Mouse (Mus musculus): ENCODE measurements around the gene Ptpa. TPM values are rescaled to one million over a fixed set of nuclear protein-coding genes. Genes with fewer than 3 reads are reported as not detected.

Gene Ptpa
- polyA plus RNA-seq, 1 experiment from 2014 or later: 129 TPM

DNA sequence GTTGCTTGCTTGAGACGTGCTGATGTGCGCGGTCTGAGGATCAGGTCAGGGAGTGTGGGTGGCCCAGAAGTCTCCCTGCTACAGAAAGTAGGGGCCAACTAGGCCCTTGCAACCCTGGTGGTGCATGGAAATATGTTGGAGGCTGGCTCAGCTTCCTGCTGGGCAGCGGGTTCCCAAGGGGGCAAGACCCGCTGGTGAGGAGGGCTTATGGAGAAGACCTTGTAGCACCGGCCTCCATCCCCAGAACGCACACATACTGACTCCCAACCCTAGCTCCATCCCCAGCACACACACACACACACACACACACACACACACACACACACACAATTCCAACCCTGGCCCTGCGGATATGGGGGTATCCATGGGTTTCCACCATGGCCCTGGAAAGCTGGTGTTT is 55.2 kb downstream of the Ptpa start:
- 17% methylated on average over 8 of the region's 8 CpGs for WGBS
- peak overlapping the region; percentile 89; the same call in 1 of the 2 replicates for H3K4me3 ChIP-seq

GRCm38 (mm10) chr2:30471795-30472720 is 56.2 kb downstream of the Ptpa start:
- under 1% methylated on average over 46 of the region's 51 CpGs for WGBS
- no peaks in the 10 kb centered on the region for H3K36me3 ChIP-seq

More for the DNA sequence above, 55.2 kb downstream of the Ptpa start:
- H3K4me1 ChIP-seq: peaks cover 36% of the 10 kb centered on the region
- no peaks in the 10 kb centered on the region for H3K9me3 ChIP-seq
- 0 out of 2 replicates have a peak, but pooled peaks cover 13% of the 10 kb centered on the region for H3K27me3 ChIP-seq (replicated peaks)
- H3K27ac ChIP-seq: no peak overlapping the region
- H3K9ac ChIP-seq: peak overlapping the region; percentile 97
- peak overlapping the region; percentile 94 for H3K4me2 ChIP-seq (replicated peaks)
- H3K36me3 ChIP-seq: no peaks in the 10 kb centered on the region
- ATAC-seq (ENCODE audit: low FRiP score, low read depth): no peak

GRCm38 (mm10) chr2:30472731-30473351 is 57.0 kb downstream of the Ptpa start:
- WGBS: under 1% methylated on average over 60 of the region's 60 CpGs
- Histone ChIP-seq H3K27ac (peak overlapping the region; percentile 84), H3K4me3 (peak overlapping the region; percentile 89), H3K36me3 (no peaks in the 10 kb centered on the region), H3K9me3 (no peaks in the 10 kb centered on the region), H3K27me3 (replicated peaks) (0 out of 2 replicates have a peak, but pooled peaks cover 13% of the 10 kb centered on the region), H3K4me2 (replicated peaks) (peak overlapping the region; percentile 94), H3K9ac (peak overlapping the region; percentile 97), H3K4me1 (peaks cover 32% of the 10 kb centered on the region)
- no peak for ATAC-seq (ENCODE audit: low FRiP score, low read depth)

More at GRCm38 (mm10) chr2:30471795-30472720, 56.2 kb downstream of the Ptpa start:
- Histone ChIP-seq H3K4me3 (peak overlapping the region; percentile 89), H3K27ac (peak overlapping the region; percentile 84), H3K4me2 (replicated peaks) (peak overlapping the region; percentile 94), H3K4me1 (peaks cover 36% of the 10 kb centered on the region), H3K9me3 (no peaks in the 10 kb centered on the region), H3K9ac (peak overlapping the region; percentile 97), H3K27me3 (replicated peaks) (0 out of 2 replicates have a peak, but pooled peaks cover 13% of the 10 kb centered on the region)
- no peak for ATAC-seq (ENCODE audit: low FRiP score, low read depth)

- peaks cover 32% of the 10 kb centered on the region for H3K4me1 ChIP-seq
- peak overlapping the region; percentile 97 for H3K9ac ChIP-seq
- peak overlapping the region; percentile 84 for H3K27ac ChIP-seq
- H3K4me3 ChIP-seq: peak overlapping the region; percentile 89
- H3K36me3 ChIP-seq: no peaks in the 10 kb centered on the region
- 0 out of 2 replicates have a peak, but pooled peaks cover 13% of the 10 kb centered on the region for H3K27me3 ChIP-seq (replicated peaks)
- peak; percentile 21 for ATAC-seq (ENCODE audit: low FRiP score, low read depth)
- no peaks in the 10 kb centered on the region for H3K9me3 ChIP-seq
- WGBS: under 1% methylated on average over 73 of the region's 80 CpGs
- peak overlapping the region; percentile 94 for H3K4me2 ChIP-seq (replicated peaks)
Observed at GRCm38 (mm10) chr2:30473431-30474031, 57.7 kb downstream of the Ptpa start.

GRCm38 (mm10) chr2:30474039-30474438 is 58.2 kb downstream of the Ptpa start, which contains the start of gene Ier5l:
Gene Ier5l, minus strand, starts transcription at chr2:30474219.
- under 1% methylated on average over 37 of the region's 37 CpGs for WGBS
- peak; percentile 92 for ATAC-seq (ENCODE audit: low FRiP score, low read depth)
- no peaks in the 10 kb centered on the region for H3K9me3 ChIP-seq
- no peaks in the 10 kb centered on the region for H3K36me3 ChIP-seq
- peak within 1 kb of the TSS; percentile 94 for H3K4me2 ChIP-seq (replicated peaks)
- peak within 1 kb of the TSS; percentile 89 for H3K4me3 ChIP-seq
- 0 out of 2 replicates have a peak, but pooled peaks cover 7% of the 10 kb centered on the region for H3K27me3 ChIP-seq (replicated peaks)
- peak within 1 kb of the TSS; percentile 84 for H3K27ac ChIP-seq
- H3K9ac ChIP-seq: peak within 1 kb of the TSS; percentile 97
- peaks cover 29% of the 10 kb centered on the region for H3K4me1 ChIP-seq

GRCm38 (mm10) chr2:30474776-30475175 is 58.9 kb downstream of the Ptpa start:
- H3K9me3 ChIP-seq: no peaks in the 10 kb centered on the region
- peak overlapping the region; percentile 89 for H3K4me3 ChIP-seq
- H3K4me1 ChIP-seq: peaks cover 22% of the 10 kb centered on the region
- peak overlapping the region; percentile 94 for H3K4me2 ChIP-seq (replicated peaks)
- WGBS: 23% methylated on average over 4 of the region's 4 CpGs
- H3K9ac ChIP-seq: no peak overlapping the region
- no peak for ATAC-seq (ENCODE audit: low FRiP score, low read depth)
- H3K27ac ChIP-seq: no peak overlapping the region
- no peaks in the 10 kb centered on the region for H3K36me3 ChIP-seq
- 0 out of 2 replicates have a peak, but pooled peaks cover 5% of the 10 kb centered on the region for H3K27me3 ChIP-seq (replicated peaks)

- H3K27ac ChIP-seq: no peak overlapping the region
- H3K27me3 ChIP-seq (replicated peaks): 0 out of 2 replicates have a peak, but pooled peaks cover 5% of the 10 kb centered on the region
- peaks cover 15% of the 10 kb centered on the region for H3K4me1 ChIP-seq
- H3K36me3 ChIP-seq: no peaks in the 10 kb centered on the region
- H3K9ac ChIP-seq: no peak overlapping the region
- 85% methylated on average over 7 of the region's 7 CpGs for WGBS
- no peaks in the 10 kb centered on the region for H3K9me3 ChIP-seq
- H3K4me2 ChIP-seq (replicated peaks): no peak overlapping the region
- no peak overlapping the region for H3K4me3 ChIP-seq
- ATAC-seq (ENCODE audit: low FRiP score, low read depth): no peak
Observed at GRCm38 (mm10) chr2:30475457-30475856, 59.6 kb downstream of the Ptpa start.

DNA sequence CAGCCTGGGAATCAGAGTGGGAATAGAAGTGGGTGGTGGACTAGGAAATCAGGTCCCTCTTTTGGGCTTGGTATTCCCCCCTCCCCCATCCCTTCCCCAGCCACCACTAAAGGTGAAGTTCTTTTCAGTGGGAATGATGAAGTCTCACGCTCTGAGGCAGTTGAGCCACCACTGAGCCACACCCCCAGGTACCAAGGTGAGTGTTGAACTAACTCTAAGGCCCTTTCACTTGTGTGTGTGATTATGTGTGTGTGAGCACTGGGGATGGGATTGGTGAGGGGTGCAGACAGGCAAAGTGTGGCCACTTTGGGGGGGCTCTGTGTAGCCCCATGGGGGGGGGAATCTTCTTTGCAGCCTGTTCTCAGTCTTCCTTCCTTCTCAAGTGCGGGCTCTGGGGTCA is 60.4 kb downstream of the Ptpa start:
- WGBS: 69% methylated on average over 2 of the region's 2 CpGs
- H3K9me3 ChIP-seq: no peaks in the 10 kb centered on the region
- H3K4me2 ChIP-seq (replicated peaks): no peak overlapping the region
- no peaks in the 10 kb centered on the region for H3K36me3 ChIP-seq
- H3K9ac ChIP-seq: no peak overlapping the region
- ATAC-seq (ENCODE audit: low FRiP score, low read depth): no peak
- no peak overlapping the region for H3K4me3 ChIP-seq
- 0 out of 2 replicates have a peak, but pooled peaks cover 5% of the 10 kb centered on the region for H3K27me3 ChIP-seq (replicated peaks)
- no peak overlapping the region for H3K27ac ChIP-seq
- H3K4me1 ChIP-seq: peaks cover 9% of the 10 kb centered on the region

DNA sequence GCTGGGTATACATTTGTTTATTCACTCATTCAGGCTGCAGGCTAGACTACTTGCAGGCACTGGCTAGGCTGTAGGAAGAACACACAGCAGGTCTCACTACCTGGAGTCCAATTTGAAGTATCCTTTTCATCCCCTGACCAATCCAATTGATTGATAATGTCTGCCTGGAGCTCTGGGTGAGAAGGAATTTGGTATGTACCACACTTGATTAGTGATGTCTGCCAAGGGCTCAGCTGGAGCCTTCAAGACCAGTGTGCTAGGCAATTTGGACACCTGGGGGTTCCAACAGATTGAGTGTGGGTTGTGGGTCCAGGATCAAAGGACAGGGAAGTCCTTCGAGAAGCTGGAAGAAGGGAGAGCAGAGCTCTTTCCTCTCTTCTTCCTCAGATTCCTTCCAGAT is 62.7 kb downstream of the Ptpa start:
- ATAC-seq (ENCODE audit: low FRiP score, low read depth): no peak
- WGBS: 61% methylated on average over 1 of the region's 1 CpGs

DNA sequence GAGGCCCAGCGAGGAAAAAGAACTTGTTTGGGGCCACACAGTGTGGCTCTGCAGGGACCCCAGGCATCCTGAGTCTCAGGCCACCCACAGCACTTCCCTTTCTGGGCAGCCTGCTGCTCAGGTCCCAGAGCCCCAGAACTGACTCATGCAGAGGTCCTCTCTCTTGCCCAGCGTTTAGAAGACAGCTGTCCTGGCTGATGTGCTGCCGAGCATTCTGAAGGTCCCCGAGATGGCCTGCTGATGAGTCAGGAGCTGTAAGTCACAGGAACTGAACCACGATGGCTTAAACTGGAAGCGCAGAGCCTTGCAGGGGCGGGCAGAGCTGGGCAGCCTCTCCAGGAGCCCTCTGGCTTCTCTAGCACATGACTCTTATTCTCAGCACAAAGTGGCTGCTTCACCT is 71.8 kb downstream of the Ptpa start:
- ATAC-seq (ENCODE audit: low FRiP score, low read depth): no peak
- Histone ChIP-seq H3K4me1 (no peaks in the 10 kb centered on the region), H3K4me2 (replicated peaks) (no peak overlapping the region), H3K27ac (no peak overlapping the region), H3K27me3 (replicated peaks) (no peaks in the 10 kb centered on the region), H3K9me3 (no peaks in the 10 kb centered on the region), H3K4me3 (no peak overlapping the region), H3K36me3 (no peaks in the 10 kb centered on the region), H3K9ac (no peak overlapping the region)
- 51% methylated on average over 7 of the region's 7 CpGs for WGBS

More for the DNA sequence above, 62.7 kb downstream of the Ptpa start:
- Histone ChIP-seq H3K36me3 (no peaks in the 10 kb centered on the region), H3K4me1 (peaks cover 5% of the 10 kb centered on the region), H3K9ac (no peak overlapping the region), H3K27me3 (replicated peaks) (0 out of 2 replicates have a peak, but pooled peaks cover 5% of the 10 kb centered on the region), H3K4me2 (replicated peaks) (no peak overlapping the region), H3K27ac (no peak overlapping the region), H3K4me3 (no peak overlapping the region), H3K9me3 (no peaks in the 10 kb centered on the region)

- H3K4me1 ChIP-seq: no peaks in the 10 kb centered on the region
- H3K27ac ChIP-seq: no peak overlapping the region
- no peak overlapping the region for H3K9ac ChIP-seq
- H3K27me3 ChIP-seq (replicated peaks): no peaks in the 10 kb centered on the region
- H3K36me3 ChIP-seq: no peaks in the 10 kb centered on the region
- H3K4me3 ChIP-seq: no peak overlapping the region
- H3K9me3 ChIP-seq: no peaks in the 10 kb centered on the region
- no peak for ATAC-seq (ENCODE audit: low FRiP score, low read depth)
- no peak overlapping the region for H3K4me2 ChIP-seq (replicated peaks)
- 68% methylated on average over 2 of the region's 2 CpGs for WGBS
Observed at GRCm38 (mm10) chr2:30490384-30490783, 74.5 kb downstream of the Ptpa start.

Data from neural tube, embryonic 12.5 days (tissue).